ENCODE assay signal across 10 mouse cellular contexts in genomic region chr7:73333398-73333988, GRCm38 (mm10). TPM values are rescaled to one million over a fixed set of nuclear protein-coding genes. Genes with fewer than 3 reads are reported as not detected.
DNase-seq lines count a peak whose midpoint lies in the region; ATAC-seq lines count a peak whose summit lies in the region.
"Had no signal": no experiment of that assay in that cellular context is flagged by ENCODE, and none has a peak within 500 bp of the region (broad histone marks: within the 10 kb centered on the region; RNA-seq: fewer than 3 reads in every experiment).

No protein-coding gene starts in this region.

- 49% methylated on average over 12 of the region's 12 CpGs for WGBS in kidney, embryonic 15.5 days
- WGBS in hindbrain, embryonic 11.5 days = 56% methylated on average over 12 of the region's 12 CpGs

- 0 out of 2 replicates have a peak overlapping the region, but pooled peaks have one; percentile 3 for H3K27ac ChIP-seq in kidney, embryonic 15.5 days
- no peak overlapping the region for H3K27ac ChIP-seq in hindbrain, embryonic 11.5 days (ENCODE audit: low read depth, low read length)

- no peak overlapping the region for H3K4me2 ChIP-seq in kidney, embryonic 15.5 days
- no peak overlapping the region for H3K4me2 ChIP-seq in hindbrain, embryonic 11.5 days (replicated peaks; ENCODE audit: low read depth, low read length)

- no peaks in the 10 kb centered on the region for H3K9me3 ChIP-seq in kidney, embryonic 15.5 days (replicated peaks)
- H3K9me3 ChIP-seq in hindbrain, embryonic 11.5 days (ENCODE audit: control insufficient read depth, low read length) = no peaks in the 10 kb centered on the region

- no peak for DNase-seq in kidney, adult 8-10 months
- DNase-seq in ZHBTc4 (ENCODE audit: low read depth, low spot score) = peak; percentile 12
- no peak for DNase-seq in hindbrain, embryonic 11.5 days (ENCODE audit: low spot score)
- peak; percentile 70 for DNase-seq in lung, postnatal 36 days
- no peak for DNase-seq in thymus, postnatal 4 days
- DNase-seq in spleen, postnatal 14 days (ENCODE audit: low spot score in 2 of 2) = no peak
- DNase-seq: cerebellum, adult 9-10 months; kidney, adult 2 months; thymus, adult 18-20 months had no signal

- H3K4me3 ChIP-seq in kidney, embryonic 15.5 days (replicated peaks) = no peak overlapping the region
- no peak overlapping the region for H3K4me3 ChIP-seq in hindbrain, embryonic 11.5 days (ENCODE audit: low read depth, low read length)

- no peak overlapping the region for H3K9ac ChIP-seq in kidney, embryonic 15.5 days
- H3K9ac ChIP-seq in hindbrain, embryonic 11.5 days (ENCODE audit: low read depth, low read length) = no peak overlapping the region

- H3K4me1 ChIP-seq in kidney, embryonic 15.5 days = peaks cover 38% of the 10 kb centered on the region
- 0 out of 2 replicates have a peak, but pooled peaks cover 7% of the 10 kb centered on the region for H3K4me1 ChIP-seq in hindbrain, embryonic 11.5 days (replicated peaks; ENCODE audit: control insufficient read depth, insufficient read depth, low read length)

- H3K36me3 ChIP-seq in kidney, embryonic 15.5 days = no peaks in the 10 kb centered on the region
- H3K36me3 ChIP-seq in hindbrain, embryonic 11.5 days (ENCODE audit: control insufficient read depth, insufficient read depth, low read length) = no peaks in the 10 kb centered on the region

- H3K27me3 ChIP-seq in kidney, embryonic 15.5 days = no peaks in the 10 kb centered on the region
- no peaks in the 10 kb centered on the region for H3K27me3 ChIP-seq in hindbrain, embryonic 11.5 days (ENCODE audit: control insufficient read depth, insufficient read depth, low read length)

- peak; percentile 55 for ATAC-seq in kidney, embryonic 15.5 days (replicated peaks; ENCODE audit: low FRiP score)
- ATAC-seq in hindbrain, embryonic 11.5 days (ENCODE audit: low FRiP score) = peak; percentile 42; the same call in 1 of the 2 replicates

RNA-seq across cellular contexts. Expression of gene Rgma, which starts 41.8 kb away (rescaled TPM):
- 11.7 and 13.7 TPM in 2 replicates for polyA plus RNA-seq in kidney, embryonic 15.5 days (2015; fragmentation: Nextera tagmentation; extraction: Ambion mirVana)
- 36.5 and 52.5 TPM in 2 replicates for polyA plus RNA-seq in hindbrain, embryonic 11.5 days (2014; fragmentation: Nextera tagmentation; extraction: Ambion mirVana)

Comparison
In these comparisons a context has a peak if more than half of its experiments do, and no peak if none do; other contexts are left out.
1. DNase-seq: peak in ZHBTc4 (single experiment) and lung, postnatal 36 days (single experiment); none in kidney, adult 8-10 months (0 of 2), hindbrain, embryonic 11.5 days (single experiment), thymus, postnatal 4 days (single experiment) and spleen, postnatal 14 days (0 of 2).